Mouse (Mus musculus) stomach, postnatal 0 days (tissue): ENCODE results near the gene Olfr374. TPM values are rescaled to one million over a fixed set of nuclear protein-coding genes. Genes with fewer than 3 reads are reported as not detected.

Source experiments
- ATAC-seq: fragments of 200-750 bp; cut with Nextera tagmentation; 2 replicates; pipeline ENCODE4 v1.8.0; 2017; ENCODE audit not compliant: low FRiP score, low TSS enrichment
- DNase-seq: peaks from one replicate; pipeline ENCODE4 v3.0.0-alpha.2; 2016; ENCODE audit warnings: low spot score
- H3K27ac ChIP-seq: fragments of 300-500 bp; sonication (generic); replicated peaks from 2 replicates; pipeline ENCODE4 v1.5.1; 2014; ENCODE audit warnings: mild to moderate bottlenecking, control low read depth
- H3K27me3 ChIP-seq: fragments of 300-500 bp; sonication (generic); 2 replicates; pipeline ENCODE4 v1.6.1; 2014; ENCODE audit warnings: low read length; ENCODE audit not compliant: control insufficient read depth, insufficient read depth
- H3K36me3 ChIP-seq: fragments of 300-500 bp; sonication (generic); 2 replicates; pipeline ENCODE4 v1.6.1; 2014; ENCODE audit warnings: low read length, mixed read lengths; ENCODE audit not compliant: control insufficient read depth, insufficient read depth
- H3K4me1 ChIP-seq: fragments of 300-500 bp; sonication (generic); replicated peaks from 2 replicates; pipeline ENCODE4 v1.6.1; 2014; ENCODE audit warnings: antibody characterized with exemption; ENCODE audit not compliant: control insufficient read depth, insufficient read depth
- H3K4me2 ChIP-seq: fragments of 300-500 bp; sonication (generic); replicated peaks from 2 replicates; pipeline ENCODE4 v1.6.1; 2014; ENCODE audit warnings: low read depth, mild to moderate bottlenecking, control low read depth, moderate library complexity
- H3K4me3 ChIP-seq: fragments of 300-500 bp; sonication (generic); 2 replicates; pipeline ENCODE4 v1.5.1; 2014; ENCODE audit warnings: low read depth, low read length, control low read depth
- H3K9ac ChIP-seq: fragments of 300-500 bp; sonication (generic); 2 replicates; pipeline ENCODE4 v1.6.1; 2014; ENCODE audit warnings: mild to moderate bottlenecking, low read length, control low read depth, mixed read lengths
- H3K9me3 ChIP-seq: fragments of 300-500 bp; sonication (generic); 2 replicates; pipeline ENCODE4 v1.6.1; 2016; ENCODE audit warnings: low read length; ENCODE audit not compliant: control insufficient read depth
- CTCF ChIP-seq: IDR thresholded peaks from 2 replicates; pipeline ENCODE4 v1.5.1; 2016; ENCODE audit warnings: antibody characterized with exemption, low read depth, mild to moderate bottlenecking, moderate library complexity
- EP300 ChIP-seq: optimal IDR thresholded peaks from 2 replicates; pipeline ENCODE3; 2016; ENCODE audit warnings: antibody characterized with exemption
- WGBS: fragments of 180-500 bp; shearing (Covaris S2); extraction: QIAGEN DNeasy Blood & Tissue Kit; methylation state at CpG from one replicate; pipeline ENCODE4 v1.1.7; 2014; 5-methylcytosine and 5-hydroxymethylcytosine counted together
- polyA plus RNA-seq: library from polyadenylated mRNA; unstranded; fragments of >200 nt; fragmentation: Nextera tagmentation; extraction: Ambion mirVana; gene quantifications from 2 replicates; pipeline ENCODE4 v1.2.1, GENCODE M21; 2015

Olfr374 gene
- polyA plus RNA-seq, 1 experiment from 2014 or later = not detected

- TF ChIP-seq EP300 (no peak), CTCF (no peak)
- no peaks in the 10 kb centered on the region for H3K9me3 ChIP-seq
- H3K27me3 ChIP-seq = no peaks in the 10 kb centered on the region
- H3K4me3 ChIP-seq = no peak overlapping the region
- H3K4me2 ChIP-seq = no peak overlapping the region
- no peak overlapping the region for H3K27ac ChIP-seq
- ATAC-seq = no peak
- DNase-seq = no peak
- peaks cover 60% of the 10 kb centered on the region for H3K36me3 ChIP-seq
- H3K4me1 ChIP-seq = peaks cover 3% of the 10 kb centered on the region; the same call in 1 of the 2 replicates
- 90% methylated on average over 13 of the region's 13 CpGs for WGBS
- no peak overlapping the region for H3K9ac ChIP-seq
Observed at GRCm38 (mm10) chr8:72143256-72143824, 36.5 kb downstream of the Olfr374 start.

- no peak for DNase-seq
- TF ChIP-seq CTCF (no peak), EP300 (no peak)
- Histone ChIP-seq H3K27ac (peak overlapping the region; percentile 24), H3K27me3 (no peaks in the 10 kb centered on the region), H3K4me2 (no peak overlapping the region), H3K36me3 (peaks cover 58% of the 10 kb centered on the region), H3K4me3 (no peak overlapping the region), H3K9me3 (no peaks in the 10 kb centered on the region), H3K4me1 (peaks cover 3% of the 10 kb centered on the region; the same call in 1 of the 2 replicates), H3K9ac (no peak overlapping the region)
- ATAC-seq = no peak
- 81% methylated on average over 5 of the region's 5 CpGs for WGBS
Observed at GRCm38 (mm10) chr8:72144345-72144975, 37.6 kb downstream of the Olfr374 start.

DNA sequence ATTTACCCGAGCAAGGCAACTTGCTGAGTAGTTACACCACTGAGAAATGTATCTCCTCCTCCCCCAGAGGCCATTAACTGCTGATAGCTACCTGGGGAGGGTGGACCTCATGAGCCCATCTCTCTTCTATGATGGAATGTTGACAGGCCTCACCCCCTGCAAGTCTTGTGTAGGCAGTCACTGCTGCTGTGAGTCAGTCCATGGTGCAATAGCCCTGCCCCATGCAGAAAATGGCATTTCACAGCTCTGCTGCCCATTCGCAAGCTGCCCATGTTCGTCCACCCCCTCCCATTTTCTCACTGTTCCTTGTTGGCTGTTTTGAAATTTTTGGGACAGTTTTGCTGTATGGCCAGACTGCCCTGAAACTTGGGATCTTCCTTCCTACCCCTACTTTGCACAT is 38.7 kb downstream of the Olfr374 start:
- 77% methylated on average over 3 of the region's 3 CpGs for WGBS
- no peak for TF ChIP-seq CTCF
- TF ChIP-seq EP300 = no peak
- Histone ChIP-seq H3K27me3 (no peaks in the 10 kb centered on the region), H3K9me3 (no peaks in the 10 kb centered on the region), H3K4me3 (no peak overlapping the region), H3K4me2 (no peak overlapping the region), H3K27ac (peak overlapping the region; percentile 63), H3K36me3 (peaks cover 61% of the 10 kb centered on the region), H3K4me1 (peaks cover 3% of the 10 kb centered on the region; the same call in 1 of the 2 replicates), H3K9ac (no peak overlapping the region)
- ATAC-seq (no peak), DNase-seq (no peak)

DNA sequence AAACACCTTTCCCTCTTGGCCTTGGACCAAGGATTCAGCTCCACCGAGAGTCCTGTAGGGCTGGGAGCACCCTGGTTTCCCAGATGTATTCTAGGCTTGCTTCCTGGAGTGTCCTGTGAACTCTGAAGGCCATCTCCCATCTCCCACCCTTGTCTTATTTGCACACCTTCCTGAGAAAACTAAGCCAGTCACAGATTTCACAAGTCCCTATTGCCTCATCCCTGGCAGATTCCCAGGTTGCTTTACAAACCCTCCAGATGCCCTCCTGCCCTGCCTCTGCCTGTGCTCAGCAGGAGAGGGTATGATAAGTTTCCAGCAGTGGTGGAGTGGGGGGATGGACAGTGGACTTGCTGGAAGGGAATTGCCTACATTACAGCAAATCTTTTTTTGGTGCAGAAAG is 39.2 kb downstream of the Olfr374 start:
- Histone ChIP-seq H3K27ac (peak overlapping the region; percentile 63), H3K27me3 (no peaks in the 10 kb centered on the region), H3K4me1 (peaks cover 3% of the 10 kb centered on the region; the same call in 1 of the 2 replicates), H3K4me3 (no peak overlapping the region), H3K9me3 (no peaks in the 10 kb centered on the region), H3K9ac (no peak overlapping the region), H3K4me2 (no peak overlapping the region), H3K36me3 (peaks cover 58% of the 10 kb centered on the region)
- ATAC-seq = no peak
- DNase-seq = no peak
- no peak for TF ChIP-seq CTCF
- no peak for TF ChIP-seq EP300
- WGBS = 65% methylated on average over 1 of the region's 1 CpGs

- no peak overlapping the region for H3K4me3 ChIP-seq
- no peak overlapping the region for H3K9ac ChIP-seq
- H3K27ac ChIP-seq = peak overlapping the region; percentile 63
- no peaks in the 10 kb centered on the region for H3K27me3 ChIP-seq
- 70% methylated on average over 3 of the region's 3 CpGs for WGBS
- TF ChIP-seq EP300 (no peak), CTCF (no peak)
- DNase-seq = no peak
- no peak overlapping the region for H3K4me2 ChIP-seq
- peaks cover 61% of the 10 kb centered on the region for H3K36me3 ChIP-seq
- no peaks in the 10 kb centered on the region for H3K9me3 ChIP-seq
- no peak for ATAC-seq
- H3K4me1 ChIP-seq = peaks cover 3% of the 10 kb centered on the region; the same call in 1 of the 2 replicates
Observed at GRCm38 (mm10) chr8:72146556-72146955, 39.7 kb downstream of the Olfr374 start.

GRCm38 (mm10) chr8:72147266-72147665 is 40.4 kb downstream of the Olfr374 start:
- Histone ChIP-seq H3K4me3 (no peak overlapping the region), H3K36me3 (peaks cover 61% of the 10 kb centered on the region), H3K4me1 (peaks cover 3% of the 10 kb centered on the region; the same call in 1 of the 2 replicates), H3K9me3 (no peaks in the 10 kb centered on the region), H3K9ac (no peak overlapping the region), H3K27me3 (no peaks in the 10 kb centered on the region), H3K27ac (peak overlapping the region; percentile 35), H3K4me2 (no peak overlapping the region)
- ATAC-seq = no peak
- TF ChIP-seq EP300 (no peak), CTCF (no peak)
- 58% methylated on average over 2 of the region's 2 CpGs for WGBS
- no peak for DNase-seq
